Mouse (Mus musculus): Measurements from ENCODE around the gene Nelfb. TPM values are rescaled to one million over a fixed set of nuclear protein-coding genes. Genes with fewer than 3 reads are reported as not detected.

Nelfb gene
- polyA plus RNA-seq, 1 experiment: 35.7 TPM

DNA sequence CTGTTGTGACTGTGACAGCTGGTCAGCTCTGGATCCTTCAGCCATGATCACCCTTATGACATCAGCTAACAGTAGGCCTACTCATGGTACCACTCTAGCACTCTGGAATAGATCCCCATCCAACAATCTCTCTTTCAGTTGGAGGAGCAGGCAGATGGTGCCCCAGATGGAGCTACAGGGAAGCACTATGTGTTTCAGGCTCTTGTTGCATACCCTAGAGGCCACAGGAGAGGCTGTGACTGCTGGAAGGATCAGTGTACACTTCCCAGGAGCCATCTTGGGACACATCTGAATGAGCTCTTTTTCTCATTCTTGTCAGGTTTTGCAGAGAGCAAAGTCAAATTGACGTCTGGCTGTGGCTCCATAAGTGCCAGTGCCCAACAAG lies 39.5 kb downstream of the Nelfb start:
- TF ChIP-seq POLR2A (IDR thresholded peaks at IDR 0.05; ENCODE audit: borderline replicate concordance, low read depth, low read length): no peak
- no peak for TF ChIP-seq CTCF (IDR thresholded peaks at IDR 0.05; ENCODE audit: low read depth, low read length)
- no peak overlapping the region for H3K27ac ChIP-seq (ENCODE audit: insufficient read depth, low read depth, low read length)
- H3K4me1 ChIP-seq (ENCODE audit: control insufficient read depth, insufficient read depth, low read length): peaks cover 4% of the 10 kb centered on the region
- H3K4me3 ChIP-seq (ENCODE audit: insufficient read depth, low read length): no peak overlapping the region

- Histone ChIP-seq H3K4me3 (ENCODE audit: insufficient read depth, low read length) (no peak overlapping the region), H3K27ac (ENCODE audit: insufficient read depth, low read depth, low read length) (no peak overlapping the region), H3K4me1 (ENCODE audit: control insufficient read depth, insufficient read depth, low read length) (peaks cover 4% of the 10 kb centered on the region)
- TF ChIP-seq POLR2A (IDR thresholded peaks at IDR 0.05; ENCODE audit: borderline replicate concordance, low read depth, low read length) (no peak), CTCF (IDR thresholded peaks at IDR 0.05; ENCODE audit: low read depth, low read length) (no peak)
Observed at GRCm38 (mm10) chr2:25171101-25171768, 40.1 kb downstream of the Nelfb start.

- H3K4me3 ChIP-seq (ENCODE audit: insufficient read depth, low read length): no peak overlapping the region
- no peak for TF ChIP-seq CTCF (IDR thresholded peaks at IDR 0.05; ENCODE audit: low read depth, low read length)
- no peak for TF ChIP-seq POLR2A (IDR thresholded peaks at IDR 0.05; ENCODE audit: borderline replicate concordance, low read depth, low read length)
- H3K4me1 ChIP-seq (ENCODE audit: control insufficient read depth, insufficient read depth, low read length): peaks cover 4% of the 10 kb centered on the region
- H3K27ac ChIP-seq (ENCODE audit: insufficient read depth, low read depth, low read length): no peak overlapping the region
Observed at GRCm38 (mm10) chr2:25170326-25171100, 40.8 kb downstream of the Nelfb start.

DNA sequence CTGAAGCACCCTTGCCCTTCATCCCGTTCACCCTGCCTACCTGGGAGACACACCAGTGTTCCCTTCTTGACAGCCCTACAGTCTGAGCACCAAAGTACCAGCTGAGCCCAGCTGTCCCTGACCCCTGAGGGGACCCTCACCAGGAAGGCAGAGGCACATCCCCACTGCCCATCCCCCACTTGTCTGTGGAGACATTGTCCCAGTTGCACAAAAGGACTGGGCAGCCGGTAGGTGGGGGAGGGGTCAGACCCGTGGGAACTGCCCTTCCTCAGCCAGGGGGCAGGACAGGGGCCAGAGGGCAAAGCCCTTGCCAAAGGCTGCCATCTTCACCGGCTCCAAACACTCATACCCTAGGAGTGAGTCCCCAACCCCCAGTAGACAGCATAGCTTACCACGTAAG lies 41.5 kb downstream of the Nelfb start:
- no peak for TF ChIP-seq CTCF (IDR thresholded peaks at IDR 0.05; ENCODE audit: low read depth, low read length)
- no peak for TF ChIP-seq POLR2A (IDR thresholded peaks at IDR 0.05; ENCODE audit: borderline replicate concordance, low read depth, low read length)
- H3K27ac ChIP-seq (ENCODE audit: insufficient read depth, low read depth, low read length): no peak overlapping the region
- H3K4me1 ChIP-seq (ENCODE audit: control insufficient read depth, insufficient read depth, low read length): peaks cover 4% of the 10 kb centered on the region
- H3K4me3 ChIP-seq (ENCODE audit: insufficient read depth, low read length): no peak overlapping the region

DNA sequence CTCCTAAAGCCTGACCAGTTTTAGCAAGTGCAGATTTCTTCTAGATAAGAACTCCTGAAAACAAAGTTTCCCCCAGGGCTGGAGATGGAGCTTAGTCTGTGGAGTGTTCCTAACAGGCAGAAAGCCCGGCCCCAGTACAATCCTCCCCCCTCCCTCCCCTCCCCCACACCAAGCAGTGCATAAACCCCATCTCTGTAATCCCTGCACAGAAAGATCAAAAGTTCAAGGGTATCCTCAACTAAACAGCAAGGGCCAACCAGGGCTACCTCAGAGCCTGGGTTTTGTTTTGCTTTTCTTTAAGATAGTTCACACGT lies 42.7 kb downstream of the Nelfb start:
- Histone ChIP-seq H3K4me3 (ENCODE audit: insufficient read depth, low read length) (no peak overlapping the region), H3K27ac (ENCODE audit: insufficient read depth, low read depth, low read length) (no peak overlapping the region), H3K4me1 (ENCODE audit: control insufficient read depth, insufficient read depth, low read length) (peaks cover 4% of the 10 kb centered on the region)
- TF ChIP-seq POLR2A (IDR thresholded peaks at IDR 0.05; ENCODE audit: borderline replicate concordance, low read depth, low read length): no peak
- TF ChIP-seq CTCF (IDR thresholded peaks at IDR 0.05; ENCODE audit: low read depth, low read length): no peak

DNA sequence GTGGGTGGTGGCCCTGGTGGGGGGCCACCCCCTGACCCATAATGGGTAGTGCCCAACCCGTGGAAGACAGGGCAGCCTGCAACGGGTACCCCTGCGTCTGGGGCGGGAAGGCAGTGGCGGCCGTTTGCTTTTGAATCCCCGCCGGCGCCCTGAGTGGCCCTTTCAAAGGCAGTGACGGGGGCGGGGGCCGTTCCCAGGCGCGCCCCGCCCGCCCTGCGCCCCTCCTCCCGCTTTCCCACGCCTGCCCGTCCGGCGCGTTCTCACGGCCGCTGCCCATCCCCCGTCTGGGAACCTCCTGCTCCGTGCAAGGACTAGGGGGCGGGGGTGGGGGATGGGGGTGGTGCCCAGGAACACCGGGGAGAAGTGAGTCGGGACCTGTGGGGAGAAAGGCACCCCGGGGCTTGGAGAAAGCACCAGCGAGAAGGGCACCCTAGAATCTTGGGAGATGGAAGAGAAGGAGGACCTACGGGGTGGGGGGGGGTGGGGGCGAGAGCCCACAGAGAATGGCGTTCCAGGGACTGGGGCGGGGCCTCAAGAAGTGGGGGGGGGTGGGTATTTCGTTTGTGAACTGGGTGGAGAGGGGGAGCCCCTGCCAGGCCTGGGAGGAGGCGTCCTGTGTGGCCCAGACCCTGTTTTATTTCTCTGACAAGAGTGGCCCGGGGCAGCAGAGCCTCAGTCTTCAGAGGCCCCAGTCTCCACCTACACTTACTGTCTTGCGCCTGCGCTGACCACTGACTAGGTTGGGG lies 43.2 kb downstream of the Nelfb start:
- TF ChIP-seq POLR2A (IDR thresholded peaks at IDR 0.05; ENCODE audit: borderline replicate concordance, low read depth, low read length): no peak
- TF ChIP-seq CTCF (IDR thresholded peaks at IDR 0.05; ENCODE audit: low read depth, low read length): no peak
- H3K4me1 ChIP-seq (ENCODE audit: control insufficient read depth, insufficient read depth, low read length): peaks cover 4% of the 10 kb centered on the region
- no peak overlapping the region for H3K27ac ChIP-seq (ENCODE audit: insufficient read depth, low read depth, low read length)
- no peak overlapping the region for H3K4me3 ChIP-seq (ENCODE audit: insufficient read depth, low read length)

GRCm38 (mm10) chr2:25167481-25167880 lies 43.8 kb downstream of the Nelfb start:
- TF ChIP-seq CTCF (IDR thresholded peaks at IDR 0.05; ENCODE audit: low read depth, low read length): no peak
- no peak for TF ChIP-seq POLR2A (IDR thresholded peaks at IDR 0.05; ENCODE audit: borderline replicate concordance, low read depth, low read length)
- H3K4me1 ChIP-seq (ENCODE audit: control insufficient read depth, insufficient read depth, low read length): peaks cover under 1% of the 10 kb centered on the region
- no peak overlapping the region for H3K4me3 ChIP-seq (ENCODE audit: insufficient read depth, low read length)
- no peak overlapping the region for H3K27ac ChIP-seq (ENCODE audit: insufficient read depth, low read depth, low read length)

GRCm38 (mm10) chr2:25157655-25158054 lies 53.6 kb downstream of the Nelfb start:
- Histone ChIP-seq H3K27ac (ENCODE audit: insufficient read depth, low read depth, low read length) (no peak overlapping the region), H3K4me3 (ENCODE audit: insufficient read depth, low read length) (no peak overlapping the region), H3K4me1 (ENCODE audit: control insufficient read depth, insufficient read depth, low read length) (no peaks in the 10 kb centered on the region)
- TF ChIP-seq POLR2A (IDR thresholded peaks at IDR 0.05; ENCODE audit: borderline replicate concordance, low read depth, low read length) (no peak), CTCF (IDR thresholded peaks at IDR 0.05; ENCODE audit: low read depth, low read length) (no peak)

GRCm38 (mm10) chr2:25156990-25157389 lies 54.3 kb downstream of the Nelfb start:
- TF ChIP-seq CTCF (IDR thresholded peaks at IDR 0.05; ENCODE audit: low read depth, low read length) (no peak), POLR2A (IDR thresholded peaks at IDR 0.05; ENCODE audit: borderline replicate concordance, low read depth, low read length) (no peak)
- H3K4me3 ChIP-seq (ENCODE audit: insufficient read depth, low read length): no peak overlapping the region
- H3K27ac ChIP-seq (ENCODE audit: insufficient read depth, low read depth, low read length): no peak overlapping the region
- H3K4me1 ChIP-seq (ENCODE audit: control insufficient read depth, insufficient read depth, low read length): no peaks in the 10 kb centered on the region

DNA sequence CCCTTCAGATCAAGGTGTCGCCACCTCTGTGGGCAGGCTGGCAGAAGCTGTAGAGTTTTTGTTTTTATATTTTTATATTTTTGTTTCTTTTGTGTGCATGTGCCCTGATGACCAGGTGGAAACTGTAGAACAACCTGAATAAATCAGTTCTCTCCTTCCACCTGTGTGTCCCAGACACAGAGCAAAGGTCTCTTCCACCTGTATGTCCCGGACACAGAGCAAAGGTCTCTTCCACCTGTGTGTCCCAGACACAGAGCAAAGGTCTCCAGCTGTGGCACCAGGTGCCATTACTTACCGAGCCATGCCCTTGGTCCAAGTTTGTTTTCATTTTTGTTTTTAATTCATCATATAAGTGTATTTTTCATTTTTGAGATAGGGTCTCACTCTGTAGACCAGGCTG lies 55.1 kb downstream of the Nelfb start:
- TF ChIP-seq POLR2A (IDR thresholded peaks at IDR 0.05; ENCODE audit: borderline replicate concordance, low read depth, low read length) (no peak), CTCF (IDR thresholded peaks at IDR 0.05; ENCODE audit: low read depth, low read length) (no peak)

More for the DNA sequence above, 55.1 kb downstream of the Nelfb start:
- H3K4me3 ChIP-seq (ENCODE audit: insufficient read depth, low read length): no peak overlapping the region
- no peaks in the 10 kb centered on the region for H3K4me1 ChIP-seq (ENCODE audit: control insufficient read depth, insufficient read depth, low read length)
- no peak overlapping the region for H3K27ac ChIP-seq (ENCODE audit: insufficient read depth, low read depth, low read length)

All from bone marrow macrophage, adult 2 months (primary cell).